Mouse (Mus musculus) gastrocnemius, postnatal 25 days (tissue): ENCODE measurements around the gene Olfr5. TPM values are rescaled to one million over a fixed set of nuclear protein-coding genes. Genes with fewer than 3 reads are reported as not detected.
"Not testable (repeated sequence)": the region's sequence is repeated elsewhere in the genome, so short reads cannot be mapped to it uniquely, and the experiment has no call there.

ENCODE experiments used
- DNase-seq: peaks from one replicate; pipeline ENCODE4 v3.0.0; 2022
- long read RNA-seq, 2 experiments: library from polyadenylated mRNA; stranded (forward); transcript quantifications; one replicate each; pipeline ENCODE4 v2.0.0; 2021
- total RNA-seq, 2 experiments: library from RNA; stranded (reverse); gene quantifications; 1 replicate in 1 of 2; 2 replicates in 1 of 2; pipeline ENCODE4 v1.2.3; 2021

The Olfr5 gene
- total RNA-seq: not detected
- long read RNA-seq, experiment 1: 0 reads
- long read RNA-seq, experiment 2: 0 reads

- DNase-seq: no peak
Observed at GRCm38 (mm10) chr7:6486841-6487240, at the start of gene Olfr5. Olfr5 (minus strand) TSS chr7:6486941.

GRCm38 (mm10) chr7:6526141-6526540, 39.4 kb upstream of the Olfr5 start:
- no peak for DNase-seq

GRCm38 (mm10) chr7:6525001-6525400, 38.3 kb upstream of the Olfr5 start:
- no peak for DNase-seq

- DNase-seq: no peak
Observed at GRCm38 (mm10) chr7:6522850-6523249, 36.1 kb upstream of the Olfr5 start, which contains the start of gene Olfr1349. Olfr1349 (minus strand) TSS chr7:6522950.

- no peak for DNase-seq
Observed at GRCm38 (mm10) chr7:6521666-6522065, 34.9 kb upstream of the Olfr5 start.

GRCm38 (mm10) chr7:6508648-6509047, 21.9 kb upstream of the Olfr5 start, which contains the start of gene Olfr1348:
Olfr1348 (minus strand) TSS chr7:6508748.
- no peak for DNase-seq

- DNase-seq: no peak
Observed at GRCm38 (mm10) chr7:6499655-6500054, 12.9 kb upstream of the Olfr5 start, which contains the start of gene Olfr1347. Olfr1347 (minus strand) TSS chr7:6499755.

GRCm38 (mm10) chr7:6477633-6478032, 9.1 kb downstream of the Olfr5 start:
- not testable (repeated sequence) for DNase-seq

GRCm38 (mm10) chr7:6466951-6467350, 19.8 kb downstream of the Olfr5 start, which contains the start of gene Olfr1346:
Olfr1346 (plus strand) TSS chr7:6467101.
- no peak for DNase-seq

GRCm38 (mm10) chr7:6456399-6456798, 30.3 kb downstream of the Olfr5 start:
- DNase-seq: no peak

GRCm38 (mm10) chr7:6455868-6456267, 30.9 kb downstream of the Olfr5 start, which contains the start of gene Olfr1336:
Olfr1336 (plus strand) TSS chr7:6456168.
- no peak for DNase-seq

GRCm38 (mm10) chr7:6447771-6448170, 39.0 kb downstream of the Olfr5 start:
- no peak for DNase-seq

GRCm38 (mm10) chr7:6441173-6441572, 45.6 kb downstream of the Olfr5 start:
- DNase-seq: no peak

- no peak for DNase-seq
Observed at GRCm38 (mm10) chr7:6438388-6438787, 48.4 kb downstream of the Olfr5 start, which contains the start of gene Olfr1344. Olfr1344 (plus strand) TSS chr7:6438688.

GRCm38 (mm10) chr7:6430342-6430741, 56.4 kb downstream of the Olfr5 start:
- DNase-seq: no peak

GRCm38 (mm10) chr7:6429381-6429780, 57.4 kb downstream of the Olfr5 start:
- no peak for DNase-seq

Other genes with a start within 250 kb of the Olfr5 start
- gene Epp13, start 234.2 kb downstream of the Olfr5 start, total RNA-seq: not detected
- gene Zfp667, start 200.4 kb downstream of the Olfr5 start, total RNA-seq: 1 to 10 TPM; 2.7 to 3.8 TPM
- 1 to 10 TPM in 1 of 2 experiments, under 1 TPM in 1; 0.41 to 1.0 TPM for gene Zfp583, start 155.7 kb downstream of the Olfr5 start, total RNA-seq
- gene Gm3854, start 143.2 kb downstream of the Olfr5 start, total RNA-seq: under 1 TPM; 0.16 to 0.23 TPM
- 1 to 10 TPM; 1.4 to 2.0 TPM for gene Zfp78, start 123.7 kb downstream of the Olfr5 start, total RNA-seq
- 1 to 10 TPM; 1.1 to 1.9 TPM for gene Zfp28, start 103.6 kb downstream of the Olfr5 start, total RNA-seq
- gene Smim17, start 88.2 kb downstream of the Olfr5 start, total RNA-seq: under 1 TPM; 0.31 to 0.46 TPM
- gene Gm20715, start 76.7 kb downstream of the Olfr5 start, total RNA-seq: not detected
- gene Olfr1344, start 48.3 kb downstream of the Olfr5 start, total RNA-seq: not detected
- not detected for gene Olfr1336, start 30.8 kb downstream of the Olfr5 start, total RNA-seq
- gene Olfr1346, start 19.8 kb downstream of the Olfr5 start, total RNA-seq: not detected
- not detected for gene Olfr1347, start 12.8 kb upstream of the Olfr5 start, total RNA-seq
- not detected for gene Olfr1348, start 21.8 kb upstream of the Olfr5 start, total RNA-seq
- gene Olfr1349, start 36.0 kb upstream of the Olfr5 start, total RNA-seq: not detected
- not detected for gene Olfr1350, start 77.9 kb upstream of the Olfr5 start, total RNA-seq
- gene Zim1, start 209.5 kb upstream of the Olfr5 start, total RNA-seq: 10 to 100 TPM; 13.6 to 18.2 TPM
- gene Peg3, start 243.5 kb upstream of the Olfr5 start, total RNA-seq: 10 to 100 TPM; 22.2 to 34.2 TPM
- 1 to 10 TPM in 1 of 2 experiments, under 1 TPM in 1; 0.56 to 1.5 TPM for gene Usp29, start 243.6 kb upstream of the Olfr5 start, total RNA-seq